14 mouse cellular contexts compared by ENCODE assay signal in genomic region chr15:60419081-60419480, GRCm38 (mm10).
DNase-seq lines count a peak whose midpoint lies in the region; ATAC-seq and TF ChIP-seq lines count a peak whose summit lies in the region.
"Had no signal": no experiment of that assay in that cellular context is flagged by ENCODE, and none has a peak within 500 bp of the region (broad histone marks: within the 10 kb centered on the region; RNA-seq: fewer than 3 reads in every experiment).

No protein-coding gene starts in this region.

- no peaks in the 10 kb centered on the region for H3K36me3 ChIP-seq in midbrain, postnatal 0 days (ENCODE audit: insufficient read depth, low read length)
- no peaks in the 10 kb centered on the region for H3K36me3 ChIP-seq in midbrain, embryonic 15.5 days (replicated peaks)
- H3K36me3 ChIP-seq: embryonic facial prominence, embryonic 12.5 days had no signal

- ATAC-seq in midbrain, postnatal 0 days (ENCODE audit: low FRiP score) = no peak
- ATAC-seq in midbrain, embryonic 15.5 days (replicated peaks) = no peak
- ATAC-seq: activated CD4-positive, CD25-positive, alpha-beta regulatory T cell, adult 4 months; inflammation-experienced regulatory T-cells, adult 6 months; lung, postnatal 0 days had no signal

- TF ChIP-seq CTCF in midbrain, postnatal 0 days (IDR thresholded peaks at IDR 0.05) = no peak

- no peak overlapping the region for H3K9ac ChIP-seq in midbrain, postnatal 0 days (replicated peaks; ENCODE audit: low read length, poor library complexity, severe bottlenecking)
- no peak overlapping the region for H3K9ac ChIP-seq in midbrain, embryonic 15.5 days
- H3K9ac ChIP-seq: embryonic facial prominence, embryonic 12.5 days had no signal

- H3K9me3 ChIP-seq in midbrain, postnatal 0 days (ENCODE audit: low read length) = no peaks in the 10 kb centered on the region
- no peaks in the 10 kb centered on the region for H3K9me3 ChIP-seq in midbrain, embryonic 15.5 days
- H3K9me3 ChIP-seq: embryonic facial prominence, embryonic 12.5 days had no signal

- no peak overlapping the region for H3K27ac ChIP-seq in midbrain, postnatal 0 days (ENCODE audit: low read depth, low read length)
- H3K27ac ChIP-seq in midbrain, embryonic 15.5 days = no peak overlapping the region
- H3K27ac ChIP-seq: embryonic facial prominence, embryonic 12.5 days had no signal

- no peaks in the 10 kb centered on the region for H3K4me1 ChIP-seq in midbrain, postnatal 0 days (ENCODE audit: insufficient read depth, low read length)
- H3K4me1 ChIP-seq in midbrain, embryonic 15.5 days = no peaks in the 10 kb centered on the region
- H3K4me1 ChIP-seq: embryonic facial prominence, embryonic 12.5 days had no signal

- H3K4me2 ChIP-seq in midbrain, postnatal 0 days (ENCODE audit: low read depth, low read length, poor library complexity, severe bottlenecking) = no peak overlapping the region
- no peak overlapping the region for H3K4me2 ChIP-seq in midbrain, embryonic 15.5 days
- H3K4me2 ChIP-seq: embryonic facial prominence, embryonic 12.5 days had no signal

- 77% methylated on average over 1 of the region's 1 CpGs for WGBS in midbrain, postnatal 0 days
- WGBS in midbrain, embryonic 15.5 days = 77% methylated on average over 1 of the region's 1 CpGs

- no peaks in the 10 kb centered on the region for H3K27me3 ChIP-seq in midbrain, postnatal 0 days (ENCODE audit: insufficient read depth, low read length)
- no peaks in the 10 kb centered on the region for H3K27me3 ChIP-seq in midbrain, embryonic 15.5 days (replicated peaks)
- H3K27me3 ChIP-seq: embryonic facial prominence, embryonic 12.5 days had no signal

- peak; percentile 26 for DNase-seq in midbrain, postnatal 0 days (ENCODE audit: low spot score)
- peak; percentile 24 for DNase-seq in layer of hippocampus, adult 9-10 months (ENCODE audit: low spot score)
- peak; percentile 33 to 35 for DNase-seq in left cerebral cortex, postnatal 36 days (ENCODE audit: low spot score in 2 of 2)
- DNase-seq in urinary bladder, postnatal 36 days (ENCODE audit: low spot score in 2 of 2) = no peak
- no peak for DNase-seq in ovary, postnatal 36 days (ENCODE audit: low spot score)
- DNase-seq in gastrocnemius, postnatal 4 days (ENCODE audit: low spot score in 2 of 2) = no peak
- DNase-seq: kidney, postnatal 14 days; liver; thymus, postnatal 4 days had no signal

- no peak overlapping the region for H3K4me3 ChIP-seq in midbrain, postnatal 0 days (ENCODE audit: low read depth, low read length)
- no peak overlapping the region for H3K4me3 ChIP-seq in midbrain, embryonic 15.5 days
- H3K4me3 ChIP-seq: embryonic facial prominence, embryonic 12.5 days had no signal

- intact Hi-C loops in left cerebral cortex, postnatal 36 days (cut with DNase I) = no loop called here

Comparison
In these comparisons a context has a peak if more than half of its experiments do, and no peak if none do; other contexts are left out.
1. DNase-seq: peak in midbrain, postnatal 0 days (single experiment), layer of hippocampus, adult 9-10 months (single experiment) and left cerebral cortex, postnatal 36 days (2 of 2); none in urinary bladder, postnatal 36 days (0 of 2), ovary, postnatal 36 days (single experiment) and gastrocnemius, postnatal 4 days (0 of 2).